Mouse (Mus musculus) ES-Bruce4 (cell line): ENCODE results near the gene Asb16.

Source experiments
- CTCF ChIP-seq: IDR thresholded peaks from one replicate; pipeline ENCODE4 v1.8.1; 2011; ENCODE audit warnings: low read depth, low read length
- EP300 ChIP-seq: IDR thresholded peaks from 2 replicates; pipeline ENCODE4 v1.6.1; 2011; ENCODE audit warnings: low read depth, low read length; ENCODE audit not compliant: insufficient read depth
- POLR2A ChIP-seq: IDR thresholded peaks from one replicate; pipeline ENCODE4 v1.8.1; 2011; ENCODE audit warnings: low read length; ENCODE audit not compliant: insufficient read depth

DNA sequence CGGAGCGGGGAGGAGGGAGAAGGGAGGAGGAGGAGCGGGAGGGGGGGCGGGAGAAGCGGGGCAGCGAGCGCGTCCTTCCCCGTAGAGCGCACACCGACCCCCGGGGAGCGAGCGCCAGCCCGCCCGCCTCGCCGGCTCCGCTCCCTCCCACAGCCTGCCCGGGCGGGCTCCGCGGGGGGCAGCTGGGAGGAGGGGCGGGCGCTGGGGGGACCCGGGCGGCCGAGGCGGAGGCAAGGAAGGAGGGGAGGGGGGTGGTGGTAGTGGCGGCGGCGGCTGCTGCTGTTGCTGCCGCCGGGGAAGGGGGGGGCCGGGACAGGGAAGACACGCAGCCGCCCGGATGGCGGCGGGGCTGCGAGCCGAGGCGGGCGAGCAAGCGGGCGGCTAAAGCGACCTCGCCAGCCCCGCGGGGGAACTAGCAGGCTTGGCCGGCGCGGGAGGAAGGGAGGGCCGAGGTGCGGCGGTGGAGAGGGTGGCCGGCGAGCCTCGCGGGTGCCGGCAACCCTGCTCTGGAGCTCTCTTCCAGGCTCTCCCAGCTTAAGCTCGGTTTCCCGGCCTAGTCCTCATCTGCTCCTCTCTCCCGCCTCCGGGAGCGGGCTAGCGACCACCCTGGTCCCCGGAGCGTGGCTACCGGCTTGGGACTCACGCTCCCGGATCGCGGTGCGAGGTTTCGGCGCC is 49.5 kb downstream of the Asb16 start:
- TF ChIP-seq CTCF (no peak), POLR2A (no peak), EP300 (no peak)
